Mouse (Mus musculus): ENCODE measurements around the gene Efna5. TPM values are rescaled to one million over a fixed set of nuclear protein-coding genes. Genes with fewer than 3 reads are reported as not detected.

Efna5 gene
- total RNA-seq, 2 experiments from 2014 or later = not detected

- no peak for ATAC-seq (replicated peaks; ENCODE audit: low FRiP score, poor library complexity, severe bottlenecking)
These were observed 78.4 kb downstream of the Efna5 start for GRCm38 (mm10) chr17:62802748-62803147.

DNA sequence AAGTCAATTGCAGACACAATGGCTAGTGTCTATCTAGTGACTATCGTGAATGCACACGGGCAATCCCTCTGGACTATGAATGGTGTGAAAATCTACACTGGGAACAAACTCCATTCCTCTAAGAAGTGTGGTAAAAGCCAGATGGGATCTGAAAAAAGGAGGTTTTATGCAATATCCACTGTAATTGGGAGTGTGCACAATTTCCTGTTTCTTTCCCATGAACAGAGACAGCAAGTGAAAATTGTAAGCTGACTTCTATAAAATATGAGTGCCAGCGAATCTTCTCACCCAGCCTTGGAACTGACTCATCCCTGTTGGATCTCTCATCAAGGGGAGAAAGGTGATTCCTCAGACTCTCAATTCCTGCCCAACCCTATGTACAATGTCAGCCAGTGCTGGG is 83.8 kb downstream of the Efna5 start:
- no peak for ATAC-seq (replicated peaks; ENCODE audit: low FRiP score, poor library complexity, severe bottlenecking)

DNA sequence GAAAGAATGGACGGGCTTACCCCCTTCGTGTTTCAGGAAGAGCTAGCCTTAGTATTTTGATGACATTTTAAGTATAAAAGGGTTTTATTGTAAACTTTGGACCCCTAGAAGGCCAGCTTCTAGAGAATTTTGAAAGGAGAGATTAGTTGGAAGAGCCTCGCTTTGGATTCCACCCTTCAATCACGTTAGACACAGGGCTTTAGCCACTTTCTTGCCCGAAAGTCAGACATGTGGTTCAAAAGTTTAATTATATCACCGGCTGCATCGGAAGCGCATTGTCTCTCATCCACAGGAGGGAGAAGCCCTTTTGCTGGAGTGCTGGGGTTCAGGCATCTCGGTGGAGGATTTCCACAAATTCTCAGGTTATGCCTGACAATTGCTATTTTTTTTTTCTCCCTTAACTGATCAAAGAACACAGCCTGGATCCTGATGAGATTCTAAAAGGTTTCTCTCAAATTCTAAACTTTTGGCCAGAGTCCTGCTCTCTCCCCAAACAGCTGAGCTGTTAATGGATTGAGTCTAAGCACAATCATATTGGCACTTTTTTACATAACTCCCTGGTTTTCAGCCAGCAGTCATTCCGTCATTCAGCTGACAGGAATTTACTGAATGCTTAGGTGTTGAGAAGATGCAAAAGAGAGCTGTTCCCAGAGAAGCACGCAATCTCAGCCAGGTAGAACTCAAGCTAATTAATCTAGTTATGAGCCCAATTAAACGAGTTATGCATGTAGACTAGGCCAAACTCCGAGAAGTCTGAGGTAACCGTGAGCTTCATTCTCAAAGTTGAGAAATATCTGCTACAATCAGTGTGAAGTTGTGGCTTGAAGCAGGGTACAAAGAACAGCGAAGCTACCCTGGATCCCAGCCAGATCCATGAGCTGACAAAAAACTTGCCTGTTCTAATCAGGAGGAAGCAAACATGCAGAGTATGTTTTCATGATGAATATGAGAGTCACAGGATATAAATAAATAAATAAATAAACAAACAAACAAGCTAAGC is 91.5 kb downstream of the Efna5 start:
- ATAC-seq (replicated peaks; ENCODE audit: low FRiP score, poor library complexity, severe bottlenecking) = no peak

DNA sequence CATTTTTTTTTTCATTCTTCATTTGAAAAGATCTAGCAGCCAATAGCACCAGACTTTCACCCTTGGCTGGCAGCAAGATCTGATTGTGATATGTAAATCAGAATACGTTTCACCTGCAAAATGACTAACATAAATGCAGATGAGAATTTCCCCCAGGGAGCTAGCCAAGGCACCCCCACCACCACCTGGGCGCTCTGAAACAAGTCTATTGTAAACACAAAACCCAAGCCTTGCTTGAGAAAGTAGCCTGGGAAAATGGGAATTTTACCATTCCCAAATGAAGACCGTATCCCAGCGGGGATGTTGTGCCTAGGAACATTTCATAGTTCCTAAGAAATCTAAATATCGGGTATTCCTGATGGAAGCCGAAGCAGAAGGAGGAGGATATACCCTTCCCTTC is 92.3 kb downstream of the Efna5 start:
- ATAC-seq (replicated peaks; ENCODE audit: low FRiP score, poor library complexity, severe bottlenecking) = no peak

GRCm38 (mm10) chr17:62787855-62788254 is 93.3 kb downstream of the Efna5 start:
- ATAC-seq (replicated peaks; ENCODE audit: low FRiP score, poor library complexity, severe bottlenecking) = no peak

- ATAC-seq (replicated peaks; ENCODE audit: low FRiP score, poor library complexity, severe bottlenecking) = no peak
These were observed 94.6 kb downstream of the Efna5 start for GRCm38 (mm10) chr17:62786602-62786907.

DNA sequence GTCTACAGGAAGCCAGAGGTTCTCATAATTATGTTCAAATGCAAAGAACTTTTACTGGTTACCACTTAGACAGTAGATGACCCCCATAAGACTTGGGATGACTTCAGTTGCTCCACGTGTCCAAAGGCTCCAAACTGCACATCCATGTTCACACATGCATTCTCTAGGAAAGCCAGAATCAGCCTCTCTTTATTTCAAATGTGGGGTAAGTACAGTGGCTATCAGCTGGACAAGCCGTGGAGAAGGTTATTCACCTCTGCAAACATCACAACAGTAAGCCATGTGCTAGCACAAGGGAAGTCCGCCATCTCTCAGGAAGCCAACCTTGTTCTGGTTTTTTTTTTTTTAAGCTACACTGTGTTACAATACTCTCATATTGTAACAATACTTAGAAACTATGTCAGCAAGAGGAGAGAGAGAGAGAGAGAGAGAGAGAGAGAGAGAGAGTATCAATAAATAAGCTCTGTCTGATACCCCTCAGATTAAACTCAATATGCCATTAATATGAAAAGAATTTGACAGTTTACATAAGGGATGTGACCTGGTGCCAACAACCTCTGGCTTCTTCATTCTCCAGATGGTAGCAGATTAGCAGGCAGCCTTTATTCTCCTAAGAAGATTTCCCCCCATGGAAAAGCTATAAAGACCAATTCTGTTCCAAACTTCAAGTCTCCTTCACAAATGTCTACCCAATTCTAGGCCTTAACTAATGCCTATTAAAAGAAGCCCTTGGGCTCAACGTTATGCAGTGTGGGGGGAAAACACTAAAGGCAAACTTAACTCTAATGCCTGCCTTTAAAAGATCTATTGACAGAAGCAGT is 95.1 kb downstream of the Efna5 start:
- ATAC-seq (replicated peaks; ENCODE audit: low FRiP score, poor library complexity, severe bottlenecking) = no peak

GRCm38 (mm10) chr17:62784274-62785171 is 96.6 kb downstream of the Efna5 start:
- ATAC-seq (replicated peaks; ENCODE audit: low FRiP score, poor library complexity, severe bottlenecking) = no peak

GRCm38 (mm10) chr17:62783524-62784273 is 97.4 kb downstream of the Efna5 start:
- ATAC-seq (replicated peaks; ENCODE audit: low FRiP score, poor library complexity, severe bottlenecking) = 0 out of 2 replicates have a peak, but pooled peaks have one; percentile 52

DNA sequence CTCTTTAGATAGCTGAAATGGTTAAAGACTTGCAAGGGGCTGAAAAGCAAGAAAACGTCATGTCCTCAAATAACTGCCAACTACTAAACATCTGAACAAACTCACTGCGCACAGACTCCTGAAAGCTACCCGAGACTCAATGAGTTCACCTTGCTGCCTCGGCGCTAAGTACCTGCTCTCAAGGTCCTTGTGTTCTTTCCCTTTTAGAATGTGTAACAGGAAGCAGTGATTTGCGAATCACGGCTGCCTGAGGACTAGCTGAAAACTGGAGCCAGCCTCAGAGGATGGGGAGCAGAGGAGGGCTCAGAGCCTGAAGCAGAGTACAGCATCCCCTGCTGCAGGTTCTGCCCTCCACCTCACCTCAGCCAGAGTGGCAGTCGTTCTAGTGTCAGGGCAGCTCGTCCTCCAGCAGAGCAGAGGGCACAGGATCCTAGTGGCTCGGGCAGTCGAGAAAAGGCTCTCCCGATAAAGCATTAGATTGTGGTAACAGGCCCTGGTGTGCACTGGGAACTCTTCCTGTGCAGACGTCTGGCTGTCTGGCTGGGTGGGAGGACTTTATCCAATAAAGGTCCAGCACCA is 98.2 kb downstream of the Efna5 start:
- no peak for ATAC-seq (replicated peaks; ENCODE audit: low FRiP score, poor library complexity, severe bottlenecking)

DNA sequence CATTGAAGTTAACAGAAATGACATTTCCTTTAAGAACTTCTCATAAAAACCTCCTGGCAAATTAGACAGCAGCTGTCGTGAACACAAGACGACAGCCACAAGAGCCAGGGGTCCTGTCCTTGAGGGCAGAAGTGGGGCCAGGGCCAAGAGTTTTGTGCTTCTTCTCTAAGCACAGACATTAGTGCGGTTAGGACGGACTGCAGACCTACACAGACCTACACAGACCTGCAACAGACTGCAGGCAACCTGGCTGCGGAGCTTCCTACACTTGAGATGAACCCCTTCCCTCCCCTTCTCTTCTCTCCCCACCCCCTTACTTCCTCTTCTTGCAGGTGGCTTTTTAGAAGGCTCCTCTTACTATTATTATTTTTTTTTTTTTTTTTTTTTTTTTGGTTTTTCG is 100.0 kb downstream of the Efna5 start:
- no peak for ATAC-seq (replicated peaks; ENCODE audit: low FRiP score, poor library complexity, severe bottlenecking)

GRCm38 (mm10) chr17:62777858-62778564 is 103.1 kb downstream of the Efna5 start:
- ATAC-seq (replicated peaks; ENCODE audit: low FRiP score, poor library complexity, severe bottlenecking) = no peak

DNA sequence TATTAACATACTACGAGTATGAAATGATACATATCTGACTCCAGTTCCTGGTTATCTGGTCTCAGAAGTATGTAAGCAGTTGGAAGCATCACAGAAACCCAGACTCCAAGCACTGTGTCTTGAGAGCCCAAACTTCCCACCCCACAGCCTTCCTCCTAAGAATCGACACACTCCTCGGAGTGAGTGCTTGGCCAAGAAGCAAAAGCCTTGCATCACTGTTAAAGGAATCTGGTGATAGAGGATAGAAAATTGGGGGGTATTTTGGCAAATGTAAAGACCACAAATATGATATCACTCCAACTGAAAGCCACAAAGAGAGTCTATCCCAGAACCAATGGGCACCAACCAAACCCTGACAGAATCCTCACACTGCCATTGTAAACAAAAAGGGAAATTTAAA is 104.4 kb downstream of the Efna5 start:
- no peak for ATAC-seq (replicated peaks; ENCODE audit: low FRiP score, poor library complexity, severe bottlenecking)

DNA sequence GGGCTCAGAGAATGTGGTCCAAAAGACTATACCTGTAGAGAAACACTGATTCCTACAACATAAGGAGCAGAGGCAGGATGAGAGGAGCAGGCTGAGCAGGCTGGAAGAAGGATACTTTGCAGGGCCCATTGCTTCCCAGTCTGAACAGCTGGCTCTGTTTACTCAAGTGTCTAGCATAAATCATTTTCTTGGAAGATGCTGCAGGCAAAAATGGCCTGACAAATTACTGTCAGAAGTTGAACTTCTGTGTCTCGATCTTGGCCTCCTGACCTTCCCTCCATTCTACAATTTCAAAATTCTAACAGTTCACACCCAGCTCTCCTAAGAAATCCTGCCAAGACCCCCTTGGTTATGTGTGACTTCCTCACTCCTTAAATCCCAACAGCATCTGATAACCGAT is 105.1 kb downstream of the Efna5 start:
- ATAC-seq (replicated peaks; ENCODE audit: low FRiP score, poor library complexity, severe bottlenecking) = no peak

- no peak for ATAC-seq (replicated peaks; ENCODE audit: low FRiP score, poor library complexity, severe bottlenecking)
These were observed 105.7 kb downstream of the Efna5 start for GRCm38 (mm10) chr17:62775401-62775800.

- no peak for ATAC-seq (replicated peaks; ENCODE audit: low FRiP score, poor library complexity, severe bottlenecking)
These were observed 106.4 kb downstream of the Efna5 start for GRCm38 (mm10) chr17:62774749-62775148.

DNA sequence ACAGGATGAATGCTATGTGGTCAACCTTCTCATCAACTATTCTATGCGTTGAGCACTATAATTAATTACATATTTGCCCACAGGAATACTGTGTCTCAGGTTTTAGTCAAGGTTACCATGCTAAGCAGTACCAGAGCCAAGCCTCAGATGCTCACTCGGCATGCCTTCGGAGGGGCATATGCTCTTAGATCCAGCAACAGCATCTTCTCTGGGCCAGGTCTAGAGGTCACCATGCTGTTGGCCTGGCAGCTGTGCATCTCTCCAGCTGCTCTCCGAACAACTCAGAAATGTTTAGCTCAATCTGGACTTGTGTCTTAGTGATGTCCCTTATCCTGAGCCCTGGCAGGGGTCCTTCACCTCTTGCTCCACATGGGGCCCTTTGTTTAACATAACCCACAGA is 114.4 kb downstream of the Efna5 start:
- ATAC-seq (replicated peaks; ENCODE audit: low FRiP score, poor library complexity, severe bottlenecking) = no peak

DNA sequence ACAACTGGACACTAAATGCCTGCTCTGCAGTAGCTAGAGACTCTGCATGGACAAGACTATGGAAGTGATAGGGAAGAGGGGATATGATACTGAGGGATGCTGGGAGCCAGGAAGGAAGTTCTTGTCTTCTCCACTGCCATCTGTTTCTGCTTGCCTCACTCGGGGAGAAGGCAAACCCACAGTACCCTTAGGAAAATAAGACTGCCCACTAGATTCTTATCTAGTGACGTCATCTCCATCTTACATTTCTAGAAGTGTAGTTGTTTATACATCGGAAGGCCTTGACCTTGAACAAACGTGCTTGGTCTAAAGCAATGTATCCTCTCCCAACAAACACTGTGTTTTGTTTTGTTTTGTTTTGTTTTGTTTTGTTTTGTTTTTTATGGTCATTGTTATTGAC is 116.0 kb downstream of the Efna5 start:
- no peak for ATAC-seq (replicated peaks; ENCODE audit: low FRiP score, poor library complexity, severe bottlenecking)
